Mouse (Mus musculus): Measurements from ENCODE around the gene Casc3. TPM values are rescaled to one million over a fixed set of nuclear protein-coding genes. Genes with fewer than 3 reads are reported as not detected.

Gene Casc3
- polyA plus RNA-seq, 1 experiment = 30.2 TPM

GRCm38 (mm10) chr11:98764746-98765145 is 40.0 kb upstream of the Casc3 start:
- no peak for DNase-seq (ENCODE audit: low read depth in 1 of 2, low spot score in 2 of 2)
- Histone ChIP-seq H3K36me3 (ENCODE audit: control insufficient read depth, insufficient read depth, low read length) (no peaks in the 10 kb centered on the region; the same call in 1 of the 2 replicates), H3K4me1 (ENCODE audit: control insufficient read depth, insufficient read depth, insufficient read length) (peaks cover 13% of the 10 kb centered on the region), H3K27me3 (ENCODE audit: control insufficient read depth, insufficient read depth, low read length) (no peaks in the 10 kb centered on the region), H3K4me3 (ENCODE audit: extremely low read depth, insufficient read depth, insufficient read length) (no peak overlapping the region), H3K27ac (ENCODE audit: insufficient read depth, low read length) (no peak overlapping the region)
- TF ChIP-seq CTCF (IDR thresholded peaks at IDR 0.05; ENCODE audit: extremely low read depth, insufficient read depth, insufficient read length, insufficient replicate concordance) = no peak
- TF ChIP-seq POLR2A (IDR thresholded peaks at IDR 0.05; ENCODE audit: low read depth, low read length) = no peak

GRCm38 (mm10) chr11:98765421-98766309 is 39.0 kb upstream of the Casc3 start:
- H3K4me3 ChIP-seq (ENCODE audit: extremely low read depth, insufficient read depth, insufficient read length) = no peak overlapping the region
- H3K36me3 ChIP-seq (ENCODE audit: control insufficient read depth, insufficient read depth, low read length) = no peaks in the 10 kb centered on the region; the same call in 1 of the 2 replicates
- WGBS = 41% methylated on average over 8 of the region's 9 CpGs
- H3K27me3 ChIP-seq (ENCODE audit: control insufficient read depth, insufficient read depth, low read length) = no peaks in the 10 kb centered on the region
- H3K4me1 ChIP-seq (ENCODE audit: control insufficient read depth, insufficient read depth, insufficient read length) = peaks cover 22% of the 10 kb centered on the region
- TF ChIP-seq CTCF (IDR thresholded peaks at IDR 0.05; ENCODE audit: extremely low read depth, insufficient read depth, insufficient read length, insufficient replicate concordance) (no peak), POLR2A (IDR thresholded peaks at IDR 0.05; ENCODE audit: low read depth, low read length) (no peak)
- DNase-seq (ENCODE audit: low read depth in 1 of 2, low spot score in 2 of 2) = no peak
- H3K27ac ChIP-seq (ENCODE audit: insufficient read depth, low read length) = no peak overlapping the region

GRCm38 (mm10) chr11:98766346-98766745 is 38.4 kb upstream of the Casc3 start:
- H3K36me3 ChIP-seq (ENCODE audit: control insufficient read depth, insufficient read depth, low read length) = no peaks in the 10 kb centered on the region; the same call in 1 of the 2 replicates

GRCm38 (mm10) chr11:98766816-98767215 is 37.9 kb upstream of the Casc3 start:
- Histone ChIP-seq H3K36me3 (ENCODE audit: control insufficient read depth, insufficient read depth, low read length) (no peaks in the 10 kb centered on the region; the same call in 1 of the 2 replicates), H3K4me3 (ENCODE audit: extremely low read depth, insufficient read depth, insufficient read length) (no peak overlapping the region), H3K27me3 (ENCODE audit: control insufficient read depth, insufficient read depth, low read length) (no peaks in the 10 kb centered on the region), H3K27ac (ENCODE audit: insufficient read depth, low read length) (no peak overlapping the region), H3K4me1 (ENCODE audit: control insufficient read depth, insufficient read depth, insufficient read length) (peaks cover 26% of the 10 kb centered on the region)
- 59% methylated on average over 5 of the region's 5 CpGs for WGBS
- no peak for DNase-seq (ENCODE audit: low read depth in 1 of 2, low spot score in 2 of 2)
- TF ChIP-seq POLR2A (IDR thresholded peaks at IDR 0.05; ENCODE audit: low read depth, low read length) (no peak), CTCF (IDR thresholded peaks at IDR 0.05; ENCODE audit: extremely low read depth, insufficient read depth, insufficient read length, insufficient replicate concordance) (no peak)

More at GRCm38 (mm10) chr11:98766346-98766745, 38.4 kb upstream of the Casc3 start:
- H3K4me3 ChIP-seq (ENCODE audit: extremely low read depth, insufficient read depth, insufficient read length) = no peak overlapping the region
- no peaks in the 10 kb centered on the region for H3K27me3 ChIP-seq (ENCODE audit: control insufficient read depth, insufficient read depth, low read length)
- no peak for DNase-seq (ENCODE audit: low read depth in 1 of 2, low spot score in 2 of 2)
- WGBS = 69% methylated on average over 1 of the region's 2 CpGs
- peaks cover 25% of the 10 kb centered on the region for H3K4me1 ChIP-seq (ENCODE audit: control insufficient read depth, insufficient read depth, insufficient read length)
- no peak for TF ChIP-seq CTCF (IDR thresholded peaks at IDR 0.05; ENCODE audit: extremely low read depth, insufficient read depth, insufficient read length, insufficient replicate concordance)
- no peak for TF ChIP-seq POLR2A (IDR thresholded peaks at IDR 0.05; ENCODE audit: low read depth, low read length)
- no peak overlapping the region for H3K27ac ChIP-seq (ENCODE audit: insufficient read depth, low read length)

GRCm38 (mm10) chr11:98767276-98767675 is 37.4 kb upstream of the Casc3 start:
- WGBS = 25% methylated on average over 9 of the region's 9 CpGs
- Histone ChIP-seq H3K36me3 (ENCODE audit: control insufficient read depth, insufficient read depth, low read length) (no peaks in the 10 kb centered on the region; the same call in 1 of the 2 replicates), H3K4me3 (ENCODE audit: extremely low read depth, insufficient read depth, insufficient read length) (no peak overlapping the region), H3K4me1 (ENCODE audit: control insufficient read depth, insufficient read depth, insufficient read length) (peaks cover 26% of the 10 kb centered on the region), H3K27me3 (ENCODE audit: control insufficient read depth, insufficient read depth, low read length) (no peaks in the 10 kb centered on the region), H3K27ac (ENCODE audit: insufficient read depth, low read length) (no peak overlapping the region)
- no peak for DNase-seq (ENCODE audit: low read depth in 1 of 2, low spot score in 2 of 2)
- no peak for TF ChIP-seq POLR2A (IDR thresholded peaks at IDR 0.05; ENCODE audit: low read depth, low read length)
- no peak for TF ChIP-seq CTCF (IDR thresholded peaks at IDR 0.05; ENCODE audit: extremely low read depth, insufficient read depth, insufficient read length, insufficient replicate concordance)

GRCm38 (mm10) chr11:98767713-98768112 is 37.0 kb upstream of the Casc3 start:
- Histone ChIP-seq H3K4me3 (ENCODE audit: extremely low read depth, insufficient read depth, insufficient read length) (no peak overlapping the region), H3K27me3 (ENCODE audit: control insufficient read depth, insufficient read depth, low read length) (no peaks in the 10 kb centered on the region), H3K4me1 (ENCODE audit: control insufficient read depth, insufficient read depth, insufficient read length) (peaks cover 26% of the 10 kb centered on the region), H3K36me3 (ENCODE audit: control insufficient read depth, insufficient read depth, low read length) (no peaks in the 10 kb centered on the region; the same call in 1 of the 2 replicates), H3K27ac (ENCODE audit: insufficient read depth, low read length) (no peak overlapping the region)
- TF ChIP-seq POLR2A (IDR thresholded peaks at IDR 0.05; ENCODE audit: low read depth, low read length) = no peak
- no peak for TF ChIP-seq CTCF (IDR thresholded peaks at IDR 0.05; ENCODE audit: extremely low read depth, insufficient read depth, insufficient read length, insufficient replicate concordance)
- no peak for DNase-seq (ENCODE audit: low read depth in 1 of 2, low spot score in 2 of 2)
- 36% methylated on average over 4 of the region's 4 CpGs for WGBS

All from spleen, adult 2 months (tissue).